Mouse (Mus musculus) limb, embryonic 10.5 days (tissue): Measurements from ENCODE around the gene Cd28. TPM values are rescaled to one million over a fixed set of nuclear protein-coding genes. Genes with fewer than 3 reads are reported as not detected.

ENCODE experiments used
- DNase-seq: peaks from one replicate; pipeline ENCODE4 v3.0.0-alpha.2; 2017; ENCODE audit warnings: low spot score
- H3K27ac ChIP-seq: fragments of 300-500 bp; sonication (generic); 2 replicates; pipeline ENCODE4 v1.5.1; 2016; ENCODE audit warnings: mild to moderate bottlenecking
- H3K27me3 ChIP-seq: fragments of 300-500 bp; sonication (generic); 2 replicates; pipeline ENCODE4 v1.6.1; 2016; ENCODE audit warnings: low read depth, mild to moderate bottlenecking; ENCODE audit not compliant: poor library complexity, severe bottlenecking
- H3K36me3 ChIP-seq: fragments of 300-500 bp; sonication (generic); 2 replicates; pipeline ENCODE4 v1.6.1; 2016; ENCODE audit warnings: mild to moderate bottlenecking, moderate library complexity
- H3K4me1 ChIP-seq: fragments of 300-500 bp; sonication (generic); 2 replicates; pipeline ENCODE4 v1.6.1; 2016
- H3K4me3 ChIP-seq: fragments of 300-500 bp; sonication (generic); 2 replicates; pipeline ENCODE4 v1.5.1; 2016; ENCODE audit warnings: mild to moderate bottlenecking, moderate library complexity
- H3K9me3 ChIP-seq: fragments of 300-500 bp; sonication (generic); replicated peaks from 2 replicates; pipeline ENCODE4 v1.6.1; 2016; ENCODE audit warnings: mild to moderate bottlenecking
- WGBS: fragments of 180-500 bp; shearing (Covaris S2); methylation state at CpG from one replicate; pipeline ENCODE4 v1.1.7; 2016; 5-methylcytosine and 5-hydroxymethylcytosine counted together
- polyA plus RNA-seq: library from polyadenylated mRNA; unstranded; fragments of >200 nt; fragmentation: Nextera tagmentation; extraction: Ambion mirVana; gene quantifications from 2 replicates; pipeline ENCODE4 v1.2.1, GENCODE M21; 2016

Gene Cd28
- polyA plus RNA-seq, 1 experiment from 2014 or later: 0.09 TPM

DNA sequence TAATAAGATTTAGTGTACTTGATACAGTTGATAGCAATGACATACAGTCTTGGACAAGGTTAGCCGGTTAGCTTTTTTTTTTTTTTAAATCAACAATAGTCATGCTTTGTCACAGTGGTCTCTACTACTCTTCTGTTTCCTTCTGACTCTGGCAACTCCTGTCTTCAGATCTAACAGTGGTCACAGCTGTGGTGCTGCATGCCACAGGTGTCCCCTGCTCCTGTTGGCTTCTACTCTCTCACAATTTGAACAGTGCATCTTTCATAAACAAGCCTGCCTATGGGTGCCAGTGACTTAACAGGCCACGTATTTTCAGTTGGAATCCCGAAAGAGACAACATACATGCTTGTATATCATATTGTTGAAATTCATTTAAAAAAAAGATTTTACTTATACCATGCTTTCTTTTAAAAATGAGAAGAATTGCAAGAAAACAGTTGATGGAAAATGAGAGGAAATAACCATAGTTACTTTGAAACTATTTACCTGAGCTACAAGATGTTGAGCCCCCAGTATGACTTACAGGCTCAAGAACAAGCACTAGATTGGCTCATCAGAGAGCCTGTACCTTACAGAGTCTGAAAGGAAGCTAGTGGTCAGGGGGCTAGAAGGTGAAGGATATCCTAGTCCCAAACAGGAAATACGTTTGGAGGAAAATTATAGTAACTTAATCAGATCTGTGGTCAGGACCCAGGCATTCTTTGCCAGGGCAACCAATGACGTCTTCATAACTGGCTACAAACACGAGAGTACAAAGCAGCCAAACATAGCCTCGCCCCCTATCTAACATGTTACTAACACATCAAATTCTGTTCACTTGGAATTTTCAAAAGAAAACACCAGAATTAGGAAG, 39.0 kb downstream of the Cd28 start:
- no peak overlapping the region for H3K27ac ChIP-seq
- H3K9me3 ChIP-seq: no peaks in the 10 kb centered on the region
- no peaks in the 10 kb centered on the region for H3K4me1 ChIP-seq
- H3K4me3 ChIP-seq: no peak overlapping the region
- H3K36me3 ChIP-seq: no peaks in the 10 kb centered on the region
- WGBS: 89% methylated on average over 7 of the region's 7 CpGs
- H3K27me3 ChIP-seq: no peaks in the 10 kb centered on the region
- no peak for DNase-seq

DNA sequence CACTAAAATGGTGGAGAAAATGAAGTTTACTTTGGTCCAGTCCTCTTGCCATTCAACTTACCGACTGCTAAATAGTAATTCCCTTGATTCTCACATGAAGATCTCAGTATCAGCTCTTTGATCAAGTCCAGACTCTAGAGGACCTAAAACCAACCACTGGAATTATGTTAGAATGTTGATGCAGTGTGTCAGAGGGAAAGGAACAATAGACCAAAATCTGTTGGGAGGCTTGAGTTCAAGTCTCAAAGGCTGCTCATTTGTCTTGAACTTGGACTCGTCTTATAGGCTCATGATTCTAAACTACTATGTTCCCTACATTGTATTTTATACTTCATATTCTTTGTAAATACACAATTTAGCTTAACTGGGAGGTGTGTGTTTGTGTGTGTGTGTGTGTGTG, 41.0 kb downstream of the Cd28 start:
- no peaks in the 10 kb centered on the region for H3K9me3 ChIP-seq
- no peak overlapping the region for H3K27ac ChIP-seq
- H3K4me3 ChIP-seq: no peak overlapping the region
- no peaks in the 10 kb centered on the region for H3K27me3 ChIP-seq
- H3K4me1 ChIP-seq: no peaks in the 10 kb centered on the region
- no peak for DNase-seq
- 92% methylated on average over 2 of the region's 2 CpGs for WGBS
- no peaks in the 10 kb centered on the region for H3K36me3 ChIP-seq

DNA sequence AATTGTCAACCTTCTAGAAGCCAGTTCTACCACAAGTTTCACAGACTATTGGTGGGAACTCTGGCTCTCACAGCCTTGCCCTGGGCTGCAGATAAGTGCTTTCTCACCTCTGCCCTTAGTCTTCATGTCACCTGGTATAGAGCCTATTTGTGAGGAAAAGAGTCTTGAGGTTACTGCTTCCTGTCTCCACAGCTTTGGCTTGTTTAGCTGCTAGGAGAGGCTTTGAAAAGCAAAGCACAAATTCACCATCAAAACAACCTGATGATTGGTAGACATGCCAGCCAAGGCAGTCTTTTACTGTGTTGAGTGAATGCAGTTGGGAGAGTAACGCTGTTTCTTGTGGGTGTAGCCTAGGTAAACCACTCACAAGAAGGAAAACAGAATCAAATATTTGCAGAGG, 41.6 kb downstream of the Cd28 start:
- Histone ChIP-seq H3K27me3 (no peaks in the 10 kb centered on the region), H3K27ac (no peak overlapping the region), H3K9me3 (no peaks in the 10 kb centered on the region), H3K4me1 (no peaks in the 10 kb centered on the region), H3K4me3 (no peak overlapping the region), H3K36me3 (no peaks in the 10 kb centered on the region)
- WGBS: 91% methylated on average over 1 of the region's 1 CpGs
- DNase-seq: no peak

DNA sequence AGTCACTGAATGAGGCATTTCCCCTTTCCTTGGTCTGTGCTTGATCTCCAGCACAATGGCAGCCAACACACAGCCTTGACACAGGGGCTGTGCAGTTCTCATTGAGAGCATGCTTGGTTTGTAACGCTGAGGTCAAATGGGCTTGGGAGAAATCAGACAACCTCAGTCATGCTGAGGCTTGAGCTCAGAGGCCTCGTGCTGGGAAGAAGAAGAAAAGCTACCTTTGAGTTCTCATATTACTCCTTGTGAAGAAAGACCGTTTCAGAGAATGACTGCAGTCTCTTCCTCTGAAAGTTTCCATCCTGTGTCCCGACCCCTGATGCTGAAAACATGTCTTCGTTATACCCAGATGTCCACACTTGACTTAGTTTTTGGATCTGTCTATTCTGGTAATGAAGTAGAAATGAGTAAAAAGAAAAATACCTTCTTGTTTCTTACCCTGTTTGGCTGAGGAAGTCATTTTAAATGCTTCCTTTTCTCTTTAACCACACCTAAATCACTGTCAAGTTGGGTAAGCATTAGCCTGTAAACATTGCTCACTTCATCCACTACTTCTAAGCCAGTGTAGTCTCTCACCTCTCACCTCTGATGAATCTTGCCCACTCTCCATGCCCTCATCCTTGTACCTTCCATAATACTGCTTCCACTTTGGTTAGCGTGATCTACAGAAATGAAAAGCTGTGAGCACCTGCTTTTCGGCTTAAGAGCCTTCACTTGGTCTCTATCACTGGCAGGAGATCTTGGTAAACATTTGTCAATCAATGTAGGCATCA, 43.1 kb downstream of the Cd28 start:
- no peaks in the 10 kb centered on the region for H3K9me3 ChIP-seq
- no peaks in the 10 kb centered on the region for H3K36me3 ChIP-seq
- H3K27me3 ChIP-seq: no peaks in the 10 kb centered on the region
- 64% methylated on average over 7 of the region's 7 CpGs for WGBS
- no peaks in the 10 kb centered on the region for H3K4me1 ChIP-seq
- H3K4me3 ChIP-seq: no peak overlapping the region
- H3K27ac ChIP-seq: no peak overlapping the region
- DNase-seq: no peak

DNA sequence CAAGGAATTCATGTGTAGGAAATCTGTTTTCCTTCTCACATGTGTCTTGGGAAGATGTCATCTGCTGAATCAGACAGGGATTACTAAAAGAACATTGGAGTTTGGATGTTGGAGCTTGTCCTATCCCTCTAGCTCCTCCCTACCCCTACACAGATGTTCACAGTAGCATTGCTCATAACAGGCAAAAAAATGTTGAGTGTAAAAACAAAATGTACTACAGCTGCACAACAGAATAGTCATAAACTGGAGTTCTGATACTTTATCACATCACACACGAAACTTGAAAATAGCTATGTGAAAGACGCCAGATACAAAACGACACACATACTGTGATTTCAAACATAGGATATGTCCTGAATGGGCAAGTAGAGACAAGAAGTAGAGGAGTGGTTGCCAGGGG, 43.9 kb downstream of the Cd28 start:
- no peaks in the 10 kb centered on the region for H3K27me3 ChIP-seq
- WGBS: 94% methylated on average over 3 of the region's 3 CpGs
- no peak overlapping the region for H3K27ac ChIP-seq

DNA sequence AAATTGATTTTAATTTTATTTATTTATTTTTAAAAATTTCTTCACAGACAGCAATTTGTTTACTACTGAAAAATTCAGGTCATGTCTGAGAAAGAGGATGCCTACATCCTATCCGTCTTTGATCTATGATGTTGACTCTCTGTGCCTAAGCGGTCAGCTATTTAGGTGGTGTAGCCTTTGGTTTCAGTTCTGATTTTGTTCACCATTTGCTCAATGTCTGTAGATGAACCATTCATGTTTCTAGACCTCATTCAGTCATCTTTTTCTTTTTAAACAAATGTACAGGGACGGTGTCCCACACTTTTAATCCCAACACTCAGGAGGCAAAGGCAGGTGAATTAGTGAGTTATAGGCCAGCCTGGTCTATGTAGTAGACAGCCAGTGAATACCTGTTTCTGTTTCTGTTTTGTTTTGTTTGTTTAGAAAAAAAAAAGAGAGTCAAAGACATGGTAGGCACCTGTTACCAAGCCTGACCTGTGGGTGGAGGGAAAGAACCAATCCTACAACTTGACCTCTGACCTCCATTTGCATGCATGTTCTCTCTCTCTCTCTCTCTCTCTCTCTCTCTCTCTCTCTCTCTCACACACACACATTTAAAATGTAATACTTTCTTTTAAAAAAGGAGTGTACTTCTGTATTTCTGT, 45.0 kb downstream of the Cd28 start:
- Histone ChIP-seq H3K36me3 (no peaks in the 10 kb centered on the region), H3K4me1 (no peaks in the 10 kb centered on the region), H3K9me3 (no peaks in the 10 kb centered on the region), H3K4me3 (no peak overlapping the region), H3K27ac (no peak overlapping the region), H3K27me3 (no peaks in the 10 kb centered on the region)
- 94% methylated on average over 3 of the region's 3 CpGs for WGBS
- DNase-seq: no peak

More for the DNA sequence above, 43.9 kb downstream of the Cd28 start:
- Histone ChIP-seq H3K4me1 (no peaks in the 10 kb centered on the region), H3K9me3 (no peaks in the 10 kb centered on the region), H3K4me3 (no peak overlapping the region), H3K36me3 (no peaks in the 10 kb centered on the region)
- no peak for DNase-seq

DNA sequence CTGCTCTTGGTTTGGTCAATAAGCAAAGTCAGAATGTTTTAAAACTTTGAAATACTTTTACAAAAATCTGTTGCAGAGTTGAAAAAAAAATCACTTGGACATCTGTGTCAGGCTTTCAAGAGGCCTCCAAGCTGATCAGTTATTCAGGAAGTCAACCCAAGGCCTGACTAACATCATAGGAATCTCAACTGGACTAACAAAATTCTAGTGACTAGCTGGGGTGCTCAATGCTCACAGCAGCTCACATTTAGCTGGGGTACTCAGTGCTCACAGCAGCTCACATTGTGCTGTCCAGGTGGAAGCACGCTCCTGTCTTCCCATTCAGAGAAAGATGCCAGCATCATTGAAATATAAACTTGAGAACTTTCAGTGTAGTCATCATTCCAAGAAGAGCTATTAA, 45.9 kb downstream of the Cd28 start:
- no peak for DNase-seq
- Histone ChIP-seq H3K4me1 (no peaks in the 10 kb centered on the region), H3K36me3 (no peaks in the 10 kb centered on the region), H3K4me3 (no peak overlapping the region), H3K27me3 (no peaks in the 10 kb centered on the region), H3K9me3 (no peaks in the 10 kb centered on the region), H3K27ac (no peak overlapping the region)
- WGBS: 100% methylated on average over 1 of the region's 1 CpGs

DNA sequence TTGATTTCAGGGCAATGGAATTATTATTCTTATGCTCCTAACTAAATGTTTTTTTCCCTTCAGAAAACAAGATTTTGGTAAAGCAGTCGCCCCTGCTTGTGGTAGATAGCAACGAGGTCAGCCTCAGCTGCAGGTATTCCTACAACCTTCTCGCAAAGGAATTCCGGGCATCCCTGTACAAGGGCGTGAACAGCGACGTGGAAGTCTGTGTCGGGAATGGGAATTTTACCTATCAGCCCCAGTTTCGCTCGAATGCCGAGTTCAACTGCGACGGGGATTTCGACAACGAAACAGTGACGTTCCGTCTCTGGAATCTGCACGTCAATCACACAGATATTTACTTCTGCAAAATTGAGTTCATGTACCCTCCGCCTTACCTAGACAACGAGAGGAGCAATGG, 46.3 kb downstream of the Cd28 start:
- no peak for DNase-seq
- no peak overlapping the region for H3K4me3 ChIP-seq
- no peaks in the 10 kb centered on the region for H3K27me3 ChIP-seq
- no peak overlapping the region for H3K27ac ChIP-seq
- no peaks in the 10 kb centered on the region for H3K9me3 ChIP-seq
- 90% methylated on average over 20 of the region's 20 CpGs for WGBS
- no peaks in the 10 kb centered on the region for H3K4me1 ChIP-seq
- no peaks in the 10 kb centered on the region for H3K36me3 ChIP-seq

DNA sequence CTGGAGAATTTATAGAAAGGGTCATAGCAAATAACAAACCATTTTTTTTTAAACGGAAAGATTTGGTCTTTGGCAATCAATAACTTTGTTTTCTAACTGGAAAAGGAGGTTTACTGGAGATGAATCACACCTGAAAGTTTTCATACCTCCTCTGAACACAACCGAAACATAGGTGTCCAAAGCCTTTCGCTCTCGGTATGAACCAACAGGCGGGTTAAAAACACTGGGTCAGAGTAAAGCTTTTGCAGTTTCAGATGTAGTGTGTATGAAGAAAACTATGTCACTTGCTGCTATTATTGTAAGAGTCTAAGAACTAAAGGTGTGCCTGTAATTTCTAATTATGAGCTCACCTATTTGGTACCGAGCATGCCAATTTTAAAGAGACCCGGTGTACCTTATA, 55.2 kb downstream of the Cd28 start:
- no peak overlapping the region for H3K4me3 ChIP-seq
- DNase-seq: no peak
- no peaks in the 10 kb centered on the region for H3K9me3 ChIP-seq
- H3K4me1 ChIP-seq: no peaks in the 10 kb centered on the region
- no peaks in the 10 kb centered on the region for H3K27me3 ChIP-seq
- 95% methylated on average over 7 of the region's 7 CpGs for WGBS
- no peak overlapping the region for H3K27ac ChIP-seq
- H3K36me3 ChIP-seq: no peaks in the 10 kb centered on the region

DNA sequence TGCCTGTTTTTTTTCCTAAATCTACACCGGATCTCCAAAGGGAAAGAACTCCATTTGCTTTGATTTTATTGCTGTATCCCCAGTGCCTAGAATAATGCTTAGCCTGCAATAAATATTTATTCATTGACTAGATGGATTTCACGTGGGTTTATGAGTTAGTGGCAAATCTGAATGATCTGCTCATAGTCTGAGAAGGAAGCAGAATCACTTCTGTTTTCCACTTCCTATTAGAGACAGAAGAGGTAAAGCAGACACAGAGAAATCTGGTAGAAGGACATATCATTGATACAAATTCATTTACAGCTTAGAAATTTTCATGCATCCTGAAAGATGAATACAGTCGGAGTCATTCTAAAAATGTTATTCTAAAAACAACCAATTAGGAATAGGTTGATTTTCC, 56.6 kb downstream of the Cd28 start:
- WGBS: 89% methylated on average over 3 of the region's 3 CpGs
- Histone ChIP-seq H3K27me3 (no peaks in the 10 kb centered on the region), H3K27ac (no peak overlapping the region)

DNA sequence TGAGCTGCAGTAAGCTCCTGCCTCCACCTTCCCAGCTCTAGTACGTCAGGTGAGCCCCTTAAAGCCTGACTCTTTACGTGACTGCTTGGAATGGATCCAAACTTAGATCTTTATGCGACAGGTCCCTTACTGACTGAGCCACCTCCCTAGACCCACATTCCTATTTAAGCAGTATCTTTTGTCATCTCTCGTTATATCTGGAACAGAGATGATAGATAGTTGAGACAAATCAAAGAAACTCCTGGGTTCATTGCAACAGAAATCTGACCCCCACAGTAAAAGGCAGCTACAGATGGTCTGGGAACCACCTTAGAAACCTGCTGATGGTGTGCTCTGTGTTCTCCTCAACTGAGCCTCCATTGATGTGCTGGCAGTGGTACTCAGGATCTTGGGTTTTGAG, 59.6 kb downstream of the Cd28 start:
- H3K36me3 ChIP-seq: no peaks in the 10 kb centered on the region
- no peak overlapping the region for H3K4me3 ChIP-seq
- H3K27me3 ChIP-seq: no peaks in the 10 kb centered on the region
- no peak overlapping the region for H3K27ac ChIP-seq
- no peak for DNase-seq
- no peaks in the 10 kb centered on the region for H3K9me3 ChIP-seq
- 90% methylated on average over 4 of the region's 4 CpGs for WGBS
- H3K4me1 ChIP-seq: no peaks in the 10 kb centered on the region

More for the DNA sequence above, 56.6 kb downstream of the Cd28 start:
- no peaks in the 10 kb centered on the region for H3K4me1 ChIP-seq
- no peak for DNase-seq
- H3K9me3 ChIP-seq: no peaks in the 10 kb centered on the region
- H3K4me3 ChIP-seq: no peak overlapping the region
- H3K36me3 ChIP-seq: no peaks in the 10 kb centered on the region

DNA sequence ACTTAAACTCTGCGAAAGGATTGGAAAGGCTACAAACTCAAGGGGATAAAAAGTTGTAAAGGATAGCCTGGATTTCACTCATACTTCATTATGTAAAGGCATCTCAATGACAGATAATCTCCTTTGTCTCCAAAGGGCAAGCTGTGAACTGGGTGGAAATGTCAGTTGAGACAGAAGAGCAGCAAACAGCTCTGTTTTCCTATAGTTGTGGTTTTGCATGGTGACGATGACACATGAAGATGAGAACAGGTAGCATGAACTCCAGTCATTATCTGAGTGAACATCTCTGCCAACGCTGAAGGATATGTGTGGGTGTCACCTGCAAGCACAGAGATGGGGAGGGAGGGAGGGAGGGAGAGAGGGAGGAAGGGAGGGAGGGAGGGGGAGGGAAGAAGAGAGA, 60.3 kb downstream of the Cd28 start:
- H3K4me1 ChIP-seq: no peaks in the 10 kb centered on the region
- H3K36me3 ChIP-seq: no peaks in the 10 kb centered on the region
- H3K9me3 ChIP-seq: no peaks in the 10 kb centered on the region
- no peaks in the 10 kb centered on the region for H3K27me3 ChIP-seq
- no peak overlapping the region for H3K27ac ChIP-seq
- DNase-seq: no peak
- 85% methylated on average over 3 of the region's 3 CpGs for WGBS
- no peak overlapping the region for H3K4me3 ChIP-seq

DNA sequence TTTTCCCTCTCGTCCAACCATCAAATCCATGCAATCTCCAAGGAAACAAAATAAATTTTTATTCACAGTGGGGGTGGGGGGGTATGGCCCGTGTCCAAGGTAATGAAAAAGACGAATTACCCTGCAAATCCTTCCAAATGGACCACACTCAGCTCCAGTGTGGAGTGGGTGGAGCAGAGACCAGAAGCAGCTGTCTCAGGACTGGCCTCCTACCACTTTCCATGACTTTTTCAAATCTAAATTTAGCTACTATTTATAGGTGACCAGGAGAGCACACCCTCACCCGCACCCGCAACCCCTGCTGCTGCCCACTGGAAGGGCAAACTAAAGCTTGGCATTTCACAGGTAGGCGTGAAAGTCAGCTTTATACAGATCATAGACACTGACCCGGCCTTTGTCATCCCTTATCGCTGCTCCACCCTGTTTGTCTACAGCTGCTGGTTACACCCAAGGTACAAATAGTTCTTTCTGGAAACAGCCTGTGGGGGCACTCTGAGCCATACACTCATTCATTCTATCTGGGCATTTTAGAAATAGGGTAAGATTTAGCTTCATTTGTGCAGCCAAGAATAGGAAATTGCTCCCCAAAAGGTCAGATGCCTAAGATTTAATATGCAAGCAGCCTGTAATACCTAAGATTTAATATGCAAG, 62.0 kb downstream of the Cd28 start:
- no peaks in the 10 kb centered on the region for H3K9me3 ChIP-seq
- H3K4me1 ChIP-seq: no peaks in the 10 kb centered on the region
- no peaks in the 10 kb centered on the region for H3K27me3 ChIP-seq
- WGBS: 80% methylated on average over 8 of the region's 8 CpGs
- no peak overlapping the region for H3K4me3 ChIP-seq
- no peaks in the 10 kb centered on the region for H3K36me3 ChIP-seq
- no peak overlapping the region for H3K27ac ChIP-seq
- DNase-seq: no peak
